Mouse (Mus musculus) adrenal gland, adult 2 months (tissue): ENCODE measurements around the gene Bpifb1. TPM values are rescaled to one million over a fixed set of nuclear protein-coding genes. Genes with fewer than 3 reads are reported as not detected.
"Not testable (repeated sequence)": the region's sequence is repeated elsewhere in the genome, so short reads cannot be mapped to it uniquely, and the experiment has no call there.

Experiments
- DNase-seq: peaks from one replicate; pipeline ENCODE4 v3.0.0; 2021
- long read RNA-seq: library from polyadenylated mRNA; stranded (forward); transcript quantifications from one replicate; pipeline ENCODE4 v2.0.0, GENCODE M21; 2021
- polyA plus RNA-seq: library from polyadenylated mRNA; depleted of rRNA; stranded (reverse); fragments of >200 nt; gene quantifications from 2 replicates; pipeline ENCODE4 v1.2.3, GENCODE M21; 2012; rRNA removed
- total RNA-seq, 2 experiments: library from RNA; stranded (reverse); gene quantifications; 2 replicates each; pipeline ENCODE4 v1.2.3; 2021

Bpifb1 gene
- total RNA-seq (under 1 TPM; 0.17 to 0.23 TPM), polyA plus RNA-seq (0.06 and 0.27 TPM in 2 replicates)
- long read RNA-seq = 0 reads

DNA sequence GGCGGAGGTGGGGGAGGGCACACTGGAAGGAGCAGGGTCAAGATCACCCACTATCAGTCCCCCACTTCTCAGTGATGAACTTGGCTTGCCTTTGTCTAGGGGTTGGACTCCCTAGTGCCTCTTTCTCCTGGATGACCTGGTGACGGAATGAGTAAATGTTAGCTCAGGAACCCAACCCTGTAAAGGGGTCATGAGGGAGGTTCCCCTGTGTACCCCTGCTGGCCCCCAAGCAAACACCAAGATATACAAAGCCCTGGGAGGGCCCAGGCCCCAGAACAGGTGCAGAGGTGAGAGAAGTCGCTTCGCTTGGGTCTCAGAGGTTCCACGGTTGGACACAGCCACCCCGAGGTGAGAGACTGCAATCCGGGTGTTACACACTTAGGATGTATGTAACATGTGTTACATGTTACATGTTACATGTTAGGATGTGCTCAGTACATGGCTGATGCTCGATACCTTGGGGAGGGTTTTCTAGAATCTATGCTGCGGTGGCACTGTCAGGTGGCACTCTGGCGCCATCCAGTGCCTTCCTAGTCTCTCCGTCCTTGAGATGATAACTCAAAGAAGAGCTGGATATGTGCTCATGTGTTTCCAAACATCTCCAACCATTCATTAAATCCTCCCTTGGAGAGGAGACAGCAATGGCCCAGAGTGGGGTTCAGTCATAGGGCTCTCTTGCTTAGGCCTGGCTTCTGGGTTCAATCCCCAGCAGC, at the start of gene Bpifb1:
Bpifb1 (plus strand) TSS at position 273 of the 713 bp plus-strand sequence.
- DNase-seq = no peak

DNA sequence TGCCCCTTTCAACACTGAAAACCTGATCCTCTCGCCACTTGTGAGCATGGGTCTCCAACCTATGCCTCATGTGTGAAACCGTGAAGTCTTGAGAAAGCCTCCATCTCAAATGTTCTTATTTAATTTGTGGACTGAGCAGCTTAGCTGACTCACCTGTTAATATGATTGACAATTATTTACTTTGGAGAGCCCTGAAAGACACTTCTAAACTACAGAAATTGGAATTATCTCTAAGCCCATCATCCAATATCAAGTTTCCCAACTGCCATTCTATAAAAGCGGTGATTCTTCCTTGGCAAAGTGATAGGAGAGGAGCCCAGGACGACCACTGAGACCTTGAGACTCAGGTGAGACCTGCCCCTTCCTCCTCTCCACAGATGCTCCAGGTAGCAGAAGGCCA, 48.0 kb upstream of the Bpifb1 start, which contains the start of gene Bpifa1:
Bpifa1 (plus strand) TSS at position 301 of the 400 bp plus-strand sequence.
- DNase-seq = no peak

DNA sequence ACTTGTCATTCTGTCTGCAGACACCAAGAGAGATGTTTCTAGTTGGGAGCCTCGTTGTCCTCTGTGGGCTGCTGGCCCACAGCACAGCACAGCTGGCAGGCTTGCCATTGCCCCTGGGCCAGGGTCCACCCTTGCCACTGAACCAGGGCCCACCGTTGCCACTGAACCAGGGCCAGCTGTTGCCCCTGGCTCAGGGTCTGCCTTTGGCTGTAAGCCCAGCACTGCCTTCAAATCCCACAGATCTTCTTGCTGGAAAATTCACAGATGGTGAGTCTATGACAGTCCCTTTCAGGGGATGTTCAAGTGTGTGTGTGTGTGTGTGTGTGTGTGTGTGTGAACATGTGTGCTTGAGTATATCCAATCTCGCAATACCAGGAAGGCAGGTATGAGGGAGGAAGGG, 46.9 kb upstream of the Bpifb1 start:
- no peak for DNase-seq

DNA sequence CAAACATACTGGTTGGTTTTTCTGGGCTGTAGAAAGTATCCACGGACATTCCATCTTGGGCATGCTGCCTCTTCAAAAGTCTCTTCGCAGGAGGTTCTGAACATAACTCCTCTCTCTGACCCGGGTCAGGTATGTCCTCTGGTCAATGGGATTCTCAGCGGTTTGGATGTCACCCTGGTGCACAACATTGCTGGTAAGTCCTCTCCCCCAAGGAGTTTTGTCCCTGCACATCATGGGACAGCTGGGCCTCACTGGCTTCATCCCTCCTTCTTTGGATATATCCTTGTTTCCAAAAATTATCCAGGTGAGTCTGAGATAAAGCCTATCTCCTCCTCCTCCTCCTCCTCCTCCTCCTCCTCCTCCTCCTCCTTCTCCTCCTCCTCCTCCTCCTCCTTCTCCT, 43.1 kb upstream of the Bpifb1 start:
- DNase-seq = no peak

DNA sequence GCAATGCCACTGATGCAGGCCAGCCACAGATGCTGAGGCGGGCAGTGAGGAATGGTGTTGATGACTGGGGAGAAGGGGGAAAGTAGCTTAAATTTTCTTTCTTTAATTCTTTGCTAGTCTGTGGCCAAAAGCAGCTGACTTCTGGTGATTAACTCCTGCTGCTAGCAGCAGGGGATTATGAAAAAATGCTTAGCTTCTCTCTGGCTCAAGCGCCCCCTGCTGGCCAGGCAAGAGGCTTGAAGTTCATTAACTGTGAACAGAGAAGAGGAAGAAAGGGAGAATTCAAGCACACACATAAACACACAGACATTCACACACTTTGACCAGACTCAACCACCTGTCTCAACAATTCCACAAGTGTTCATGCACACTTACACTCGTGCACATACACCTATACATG, 32.2 kb upstream of the Bpifb1 start:
- DNase-seq = peak; percentile 33

DNA sequence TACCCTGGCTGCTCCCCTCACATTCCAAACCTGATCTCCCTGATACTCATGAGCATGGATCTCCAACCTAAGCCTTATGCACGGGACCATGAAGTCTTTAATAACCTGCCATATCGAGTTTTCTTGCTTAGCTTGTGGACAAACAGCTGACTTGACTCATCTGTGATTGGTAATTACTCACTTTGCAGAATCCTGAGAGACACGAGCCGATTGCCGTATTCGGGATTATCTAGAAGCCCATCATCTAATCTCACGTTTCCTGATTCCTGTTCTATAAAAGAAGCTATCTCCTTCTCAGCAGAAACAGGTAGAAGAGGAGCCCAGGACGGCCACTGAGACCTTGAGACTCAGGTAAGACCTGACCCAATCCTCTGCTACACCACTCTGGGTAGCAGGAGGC, 28.3 kb upstream of the Bpifb1 start, which contains the start of gene Bpifa5:
Bpifa5 (plus strand) TSS at position 301 of the 400 bp plus-strand sequence.
- DNase-seq = no peak

DNA sequence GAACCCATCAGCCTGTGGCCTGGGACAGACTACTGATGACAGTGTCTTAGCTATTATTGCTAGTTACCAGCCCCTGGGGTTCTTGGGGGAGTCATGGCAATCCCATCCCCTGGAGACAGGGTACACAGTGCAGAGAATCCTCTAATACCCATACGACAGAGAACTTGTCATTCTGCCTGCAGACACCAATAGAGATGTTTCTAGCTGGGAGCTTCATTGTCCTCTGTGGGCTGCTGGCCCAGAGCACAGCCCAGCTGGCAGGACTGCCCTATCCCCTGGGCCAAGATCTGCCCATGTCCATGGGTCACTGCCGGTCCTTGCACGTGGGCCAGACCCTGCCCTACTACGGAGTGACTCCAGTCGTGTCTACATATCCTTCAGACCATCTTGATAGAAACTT, 27.3 kb upstream of the Bpifb1 start:
- DNase-seq = no peak

DNA sequence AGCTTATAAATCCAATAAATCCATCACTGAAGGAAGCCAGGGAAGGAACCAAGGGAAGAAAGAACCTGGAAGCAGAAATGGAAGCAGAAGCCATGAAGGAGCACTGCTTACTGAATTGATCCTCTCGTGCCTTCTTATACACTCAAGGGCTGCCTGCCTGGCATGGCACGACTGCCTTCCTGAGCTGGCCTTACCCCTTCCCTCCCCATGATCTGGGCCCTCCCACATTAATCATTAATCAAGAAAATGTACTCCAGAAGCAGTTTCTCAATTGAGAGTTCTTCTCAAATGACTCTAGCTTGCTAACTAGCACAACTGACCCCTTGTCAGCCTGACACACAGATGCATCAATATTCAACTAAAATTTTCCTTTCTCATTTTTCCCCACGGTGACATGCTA, 21.4 kb upstream of the Bpifb1 start:
- DNase-seq = no peak

DNA sequence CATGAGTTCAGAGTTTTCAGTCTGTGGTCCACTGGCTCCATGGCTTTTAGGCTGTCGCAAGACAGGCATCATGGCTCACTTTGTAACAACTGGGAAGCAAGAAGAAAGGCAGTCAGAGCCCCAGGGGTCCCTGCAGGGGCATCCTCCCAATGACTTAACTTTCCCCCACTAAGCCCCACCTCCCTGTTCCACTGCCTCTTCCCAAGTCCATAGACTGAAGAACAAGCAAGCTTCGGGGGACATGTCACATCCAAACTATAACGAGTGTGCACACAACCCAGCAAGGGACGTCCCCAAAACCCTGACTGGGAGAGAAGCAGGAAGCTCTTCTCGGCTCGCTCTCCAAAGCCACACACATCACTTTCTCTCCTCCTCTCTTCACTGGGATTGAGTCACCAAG, 19.0 kb upstream of the Bpifb1 start:
- no peak for DNase-seq

DNA sequence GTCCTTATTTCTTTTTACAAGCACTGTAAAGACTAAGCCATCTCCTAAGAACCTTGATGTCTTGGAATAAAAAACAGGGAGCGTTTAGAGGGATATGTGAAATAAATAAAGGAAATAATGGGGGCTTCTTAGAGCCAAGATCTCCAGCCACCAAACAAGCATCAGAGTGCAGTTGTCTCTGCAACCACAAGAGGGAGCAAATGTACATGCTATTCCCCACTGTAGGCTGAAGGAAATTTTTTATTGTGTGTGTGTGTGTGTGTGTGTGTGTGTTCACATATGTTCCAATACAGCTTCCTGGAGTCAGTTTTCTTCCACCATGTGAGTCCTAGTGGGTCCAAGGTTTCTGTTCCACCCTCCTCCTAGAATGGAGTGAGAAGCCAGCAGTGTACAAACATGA, 17.3 kb upstream of the Bpifb1 start:
- DNase-seq = no peak

DNA sequence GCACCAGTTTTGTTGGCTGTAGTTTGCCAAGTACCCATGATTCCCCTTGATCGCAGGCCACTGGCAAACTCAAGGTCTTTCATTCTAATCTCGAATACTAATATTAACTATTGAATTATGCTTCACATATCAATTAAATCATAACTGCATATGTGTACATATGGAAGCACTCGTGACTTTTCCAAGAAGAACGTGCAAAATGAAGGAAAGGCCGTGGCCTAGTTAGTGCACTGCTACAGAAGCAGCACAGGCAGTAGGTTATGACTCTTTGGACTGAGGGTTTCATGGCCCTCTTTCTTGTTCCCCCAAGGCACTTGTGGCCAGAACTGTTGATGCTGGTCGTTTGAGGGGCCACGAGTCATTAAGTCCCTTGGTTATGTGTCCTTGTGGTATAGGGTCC, 8.7 kb upstream of the Bpifb1 start:
- DNase-seq = not testable (repeated sequence)

DNA sequence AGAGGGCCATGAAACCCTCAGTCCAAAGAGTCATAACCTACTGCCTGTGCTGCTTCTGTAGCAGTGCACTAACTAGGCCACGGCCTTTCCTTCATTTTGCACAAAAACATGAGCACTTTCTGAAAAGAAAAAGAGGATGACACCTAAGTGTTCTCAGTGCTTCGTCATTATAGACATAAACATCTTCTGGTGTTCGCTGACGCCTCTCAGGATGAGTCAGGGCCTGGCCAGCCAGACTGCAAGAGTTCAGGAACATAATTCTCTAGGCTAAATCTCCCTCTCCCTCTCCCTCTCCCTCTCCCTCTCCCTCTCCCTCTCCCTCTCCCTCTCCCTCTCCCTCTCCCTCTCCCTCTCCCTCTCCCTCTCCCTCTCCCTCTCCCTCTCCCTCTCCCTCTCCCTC, 7.6 kb upstream of the Bpifb1 start:
- DNase-seq = peak; percentile 32

DNA sequence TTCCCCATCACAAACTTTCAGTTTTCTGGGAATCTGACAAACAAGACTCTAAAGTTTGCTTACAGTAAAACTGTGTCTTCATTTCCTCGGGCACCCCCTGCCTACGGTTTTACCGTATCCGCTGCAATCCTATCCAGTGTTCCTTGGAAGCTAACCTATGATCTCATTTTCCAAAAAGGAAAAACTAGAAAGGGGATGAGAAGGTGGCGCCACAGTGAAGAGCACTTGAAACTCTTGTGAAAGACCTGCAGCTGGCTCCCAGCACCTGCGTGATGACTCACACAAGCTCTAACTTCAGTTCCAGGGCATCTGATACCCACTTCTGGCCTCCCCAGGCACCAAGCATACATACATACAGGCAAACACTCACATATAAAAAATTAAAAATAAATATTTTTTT, 5.3 kb upstream of the Bpifb1 start:
- DNase-seq = no peak

DNA sequence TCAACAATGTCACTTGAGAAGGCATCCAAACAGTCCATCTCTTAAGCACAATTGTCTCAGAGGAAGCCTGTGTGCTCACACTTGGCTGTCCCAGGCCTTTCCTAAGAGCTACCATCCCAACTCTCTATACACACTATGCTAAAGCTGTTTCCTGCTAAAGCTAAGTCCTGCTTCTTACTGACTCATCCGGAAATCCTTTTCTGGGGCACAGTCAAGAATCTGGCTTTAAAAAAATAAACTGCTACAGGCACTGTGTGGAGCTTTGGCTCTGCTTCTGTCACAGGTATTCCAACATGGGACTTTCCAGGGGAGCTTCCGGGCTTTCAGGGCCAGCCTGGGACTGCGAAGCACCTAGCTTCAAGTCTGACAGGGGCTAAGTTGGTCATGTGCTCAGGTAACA, 4.9 kb upstream of the Bpifb1 start:
- no peak for DNase-seq

DNA sequence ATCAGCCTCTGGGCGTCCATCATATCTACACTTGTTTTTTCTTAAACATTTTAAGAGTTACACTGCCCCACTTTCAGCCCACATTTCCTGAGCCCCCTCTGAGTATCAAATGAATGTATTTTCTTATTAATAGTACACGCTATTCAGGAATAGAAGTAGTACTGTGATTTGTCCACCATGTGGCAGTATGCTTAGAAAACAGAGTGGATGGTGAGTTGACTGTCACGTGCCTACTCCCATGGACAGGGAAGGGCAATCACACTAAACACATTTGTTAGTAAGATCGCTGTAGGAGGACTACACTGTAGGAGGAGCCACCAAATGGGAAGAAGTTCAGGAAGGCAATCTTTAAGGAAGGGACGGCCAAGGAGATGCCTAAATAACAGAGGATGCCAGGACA, 3.1 kb upstream of the Bpifb1 start:
- DNase-seq = no peak

DNA sequence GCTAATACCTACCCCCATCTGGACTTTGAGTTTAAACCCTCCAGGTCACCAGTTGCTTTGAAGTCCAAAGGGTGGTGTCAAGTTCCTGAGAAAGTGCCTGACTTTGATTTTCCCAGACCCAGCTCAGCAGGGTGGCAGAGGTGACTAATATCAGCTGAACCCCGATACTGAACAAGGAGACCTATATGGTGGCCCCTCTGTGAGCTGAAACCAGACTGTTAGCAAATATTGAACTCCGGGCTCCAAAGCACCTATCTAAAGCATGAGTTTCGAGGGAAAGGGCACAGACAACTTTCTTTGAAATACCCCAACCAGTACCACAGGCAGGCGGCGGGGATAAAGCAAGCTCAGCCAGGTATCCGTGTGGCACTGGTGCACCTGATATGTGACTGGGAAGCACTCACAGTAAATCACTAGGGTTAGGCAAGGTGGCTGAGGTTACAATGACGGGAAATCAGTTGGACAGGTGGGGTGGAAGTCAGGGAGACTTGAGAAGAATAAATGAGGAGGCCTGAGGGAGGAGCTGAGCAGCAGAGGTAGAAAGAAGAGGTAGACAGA, 662 bp upstream of the Bpifb1 start:
- DNase-seq = no peak

DNA sequence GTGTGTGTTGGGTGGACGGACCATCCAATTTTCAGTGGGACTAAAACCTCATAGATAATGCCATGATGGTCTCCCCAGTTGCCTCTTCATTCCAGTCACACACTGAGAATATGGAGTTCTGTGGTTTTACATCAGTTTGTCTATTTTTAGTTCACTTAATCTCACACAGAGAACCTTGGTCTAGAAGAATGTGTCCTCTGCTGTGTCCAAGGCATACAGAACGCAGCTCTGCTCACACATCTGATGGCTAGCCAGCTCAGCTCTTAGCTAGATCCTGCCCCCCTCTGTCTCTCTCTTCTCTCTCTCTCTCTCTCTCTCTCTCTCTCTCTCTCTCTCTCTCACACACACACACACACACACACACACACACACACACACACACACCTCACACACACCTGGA, 1.5 kb downstream of the Bpifb1 start:
- DNase-seq = no peak

DNA sequence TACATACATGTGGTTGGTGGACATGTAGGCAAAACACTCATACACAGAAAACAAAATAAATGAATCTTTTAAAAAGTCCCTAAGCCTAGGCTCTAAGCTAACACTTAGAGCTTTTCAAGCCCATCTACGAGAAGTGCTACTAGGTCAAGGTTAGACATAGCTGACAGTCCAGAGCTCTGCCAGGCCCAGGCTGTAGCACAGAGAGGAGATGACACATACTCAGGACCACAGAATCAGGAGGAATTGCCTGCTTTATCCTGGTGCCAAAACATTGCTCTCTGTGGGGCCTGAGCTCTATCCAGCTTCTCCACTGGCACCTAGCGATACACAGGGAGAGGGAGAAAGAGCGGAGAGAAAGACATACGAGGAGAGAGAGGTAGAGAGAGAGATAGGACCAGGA, 2.5 kb downstream of the Bpifb1 start:
- DNase-seq = peak; percentile 54

DNA sequence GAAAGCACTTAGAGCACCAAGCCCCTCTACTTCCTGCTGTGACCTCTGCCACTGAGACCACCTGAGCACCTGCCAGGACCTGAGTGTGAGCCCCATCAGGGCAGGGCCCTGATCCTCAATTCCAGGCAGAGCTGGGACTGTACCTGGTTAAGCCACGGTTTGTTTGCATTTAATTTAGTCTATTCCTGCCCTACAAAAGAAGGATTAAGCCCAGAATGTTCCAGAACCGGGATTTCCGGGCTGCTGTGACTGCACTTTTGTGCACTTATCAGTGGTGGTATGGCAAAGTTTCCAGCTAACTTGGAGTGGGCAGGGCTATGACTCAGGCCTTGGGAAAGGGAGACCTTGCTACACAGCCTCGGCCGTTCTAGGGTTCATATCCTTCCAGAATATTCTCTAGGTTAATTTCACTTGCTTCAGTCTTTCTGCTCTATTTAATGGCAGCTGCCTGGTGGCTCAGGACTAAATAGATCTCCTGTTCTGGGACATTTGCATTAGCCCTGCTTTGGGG, 3.4 kb downstream of the Bpifb1 start:
- DNase-seq = peak; percentile 76

DNA sequence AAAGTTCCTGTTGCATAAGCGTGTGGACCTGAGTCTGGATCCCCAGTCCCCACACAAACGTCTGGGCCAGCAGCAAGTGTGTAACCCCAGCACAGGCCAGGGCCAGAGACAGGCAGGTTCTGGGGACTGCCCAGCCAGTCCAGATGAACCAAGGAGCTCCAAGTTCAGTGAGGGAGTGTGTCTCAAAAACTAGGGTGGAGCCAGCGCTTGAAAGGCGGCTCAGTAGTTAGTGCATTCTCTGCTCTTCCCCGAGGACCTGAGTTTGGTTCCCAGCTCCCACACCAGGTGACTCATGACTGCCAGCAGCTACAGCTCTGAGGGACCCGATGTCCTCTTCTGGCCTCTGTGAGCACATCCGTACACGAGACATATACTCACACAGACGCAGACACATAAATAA, 6.4 kb downstream of the Bpifb1 start:
- no peak for DNase-seq

DNA sequence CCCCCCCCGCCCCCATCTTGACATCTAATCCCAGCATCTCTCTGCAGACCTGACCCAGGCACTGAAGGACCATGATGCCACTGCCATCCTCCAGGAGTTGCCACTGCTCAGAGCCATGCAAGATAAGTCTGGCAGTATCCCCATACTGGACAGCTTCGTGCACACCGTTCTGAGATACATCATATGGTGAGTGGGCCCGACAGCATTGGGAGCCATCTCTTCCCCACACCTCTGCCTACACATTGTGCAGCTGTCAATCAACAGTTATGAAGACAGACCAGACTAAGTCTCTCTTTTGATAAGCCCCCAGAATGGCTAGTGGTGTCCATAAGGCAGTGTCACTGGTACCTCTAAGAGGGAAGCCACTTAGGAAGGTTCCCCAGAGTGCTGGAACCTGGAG, 14.0 kb downstream of the Bpifb1 start:
- DNase-seq = no peak

DNA sequence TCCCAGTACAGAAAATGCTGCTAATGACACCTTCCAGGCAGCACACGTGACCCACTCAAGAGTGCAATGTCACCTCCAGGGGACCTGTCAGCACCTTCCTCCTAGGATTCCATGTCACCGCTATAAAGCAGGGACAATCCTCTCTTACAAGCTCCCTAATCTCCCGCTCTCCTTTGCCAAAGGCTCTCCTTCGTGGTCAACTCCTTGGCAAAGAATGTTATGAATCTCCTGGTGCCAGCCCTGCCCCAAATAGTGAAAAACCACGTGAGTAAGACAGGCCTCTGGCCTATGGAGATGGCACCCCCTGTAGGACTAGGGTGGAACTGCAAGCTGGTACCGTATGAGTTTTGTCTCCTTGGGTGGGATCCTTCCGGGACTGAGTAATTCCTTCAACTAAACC, 16.3 kb downstream of the Bpifb1 start:
- peak; percentile 59 for DNase-seq

DNA sequence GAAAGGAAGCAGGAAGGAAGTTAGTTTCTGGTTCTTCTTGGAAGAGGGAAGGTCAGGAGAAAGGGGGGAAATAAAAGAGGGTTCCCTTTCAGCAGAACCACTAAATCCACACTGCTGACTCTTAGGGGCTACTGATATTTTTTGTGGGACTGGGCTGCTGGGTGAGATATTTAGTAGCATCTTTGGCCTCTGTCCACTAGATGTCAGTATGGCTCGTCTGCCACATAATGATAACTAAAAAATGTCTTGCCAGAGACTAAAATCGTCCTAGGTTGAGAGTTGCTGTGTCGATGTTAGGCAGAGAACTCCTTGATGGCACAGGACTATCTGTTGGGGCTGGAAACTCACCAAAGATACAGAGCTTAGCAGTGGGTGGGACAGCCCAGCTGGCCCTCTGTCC, 18.5 kb downstream of the Bpifb1 start:
- DNase-seq = no peak

DNA sequence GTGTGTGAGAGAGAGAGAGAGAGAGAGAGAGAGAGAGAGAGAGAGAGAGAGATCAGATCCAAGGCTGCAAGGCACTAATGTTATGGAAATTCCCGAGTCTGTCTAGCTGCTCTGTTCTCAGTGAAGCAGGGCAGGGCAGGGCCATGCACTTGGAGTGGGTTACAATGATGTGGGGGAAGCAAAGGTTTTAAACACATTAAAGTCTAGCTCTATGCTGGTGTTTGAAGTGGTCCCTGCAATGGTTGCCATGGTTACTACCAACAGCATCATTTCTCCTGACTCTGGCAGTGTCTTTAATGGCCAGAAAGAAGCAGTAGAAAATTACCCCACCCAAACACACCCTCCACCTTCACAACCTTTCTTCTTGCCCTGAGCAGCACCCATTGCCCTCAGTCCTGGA, 20.5 kb downstream of the Bpifb1 start:
- DNase-seq = no peak
